Mouse (Mus musculus): ENCODE data around the gene Prkra.

DNA sequence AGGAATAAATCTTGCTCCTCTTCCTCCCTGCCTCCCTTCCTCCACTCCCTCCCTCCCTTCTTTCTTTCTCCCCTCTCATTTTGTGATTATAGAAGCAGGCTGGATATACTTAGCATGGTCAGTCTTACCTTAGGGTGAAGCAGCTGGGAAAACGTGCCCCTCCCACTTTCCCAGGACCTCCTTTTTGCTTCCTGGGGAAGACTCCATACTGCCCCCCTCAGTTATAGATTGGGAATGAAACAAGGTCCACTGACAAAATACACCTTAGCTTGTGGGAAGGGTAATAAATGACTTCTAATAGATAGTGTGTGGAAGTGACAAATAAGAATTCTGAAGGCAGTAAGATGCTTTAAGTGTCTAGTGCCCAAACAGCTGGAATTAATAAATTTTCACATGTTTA lies 8.2 kb upstream of the Prkra start:
- TF ChIP-seq CTCF (IDR thresholded peaks at IDR 0.05; ENCODE audit: low read depth, low read length) (no peak), GATA1 (IDR thresholded peaks at IDR 0.05; ENCODE audit: borderline replicate concordance, low read length) (no peak)

Data from G1E (cell line).